Mouse (Mus musculus) heart, embryonic 13.5 days (tissue): Measurements from ENCODE around the gene Erh. TPM values are rescaled to one million over a fixed set of nuclear protein-coding genes. Genes with fewer than 3 reads are reported as not detected.

Source experiments
- ATAC-seq: fragments of 200-750 bp; cut with Nextera tagmentation; 2 replicates; pipeline ENCODE4 v1.8.0; 2017; ENCODE audit warnings: moderate TSS enrichment; ENCODE audit not compliant: insufficient number of reproducible peaks, low FRiP score, low TSS enrichment; ENCODE audit errors: extremely low read depth
- H3K27ac ChIP-seq: fragments of 300-500 bp; sonication (generic); replicated peaks from 2 replicates; pipeline ENCODE4 v1.5.1; 2015; ENCODE audit warnings: moderate library complexity, mild to moderate bottlenecking, inconsistent platforms
- H3K27me3 ChIP-seq: fragments of 300-500 bp; sonication (generic); replicated peaks from 2 replicates; pipeline ENCODE4 v1.6.1; 2015; ENCODE audit warnings: mild to moderate bottlenecking, inconsistent platforms
- H3K36me3 ChIP-seq: fragments of 300-500 bp; sonication (generic); 2 replicates; pipeline ENCODE4 v1.6.1; 2015; ENCODE audit warnings: mild to moderate bottlenecking, inconsistent platforms
- H3K4me1 ChIP-seq: fragments of 300-500 bp; sonication (generic); 2 replicates; pipeline ENCODE4 v1.6.1; 2015; ENCODE audit warnings: inconsistent platforms
- H3K4me2 ChIP-seq: fragments of 300-500 bp; sonication (generic); 2 replicates; pipeline ENCODE4 v1.6.1; 2015; ENCODE audit warnings: inconsistent platforms, mild to moderate bottlenecking, moderate library complexity
- H3K4me3 ChIP-seq: fragments of 300-500 bp; sonication (generic); 2 replicates; pipeline ENCODE4 v1.5.1; 2015; ENCODE audit warnings: moderate library complexity, mild to moderate bottlenecking, inconsistent platforms
- H3K9ac ChIP-seq: fragments of 300-500 bp; sonication (generic); 2 replicates; pipeline ENCODE4 v1.6.1; 2015; ENCODE audit warnings: inconsistent platforms, mild to moderate bottlenecking, moderate library complexity
- H3K9me3 ChIP-seq: fragments of 300-500 bp; sonication (generic); 2 replicates; pipeline ENCODE4 v1.6.1; 2016; ENCODE audit warnings: inconsistent platforms
- WGBS: fragments of 180-500 bp; shearing (Covaris S2); methylation state at CpG from one replicate; pipeline ENCODE4 v1.1.7; 2015; ENCODE audit warnings: mixed read lengths; 5-methylcytosine and 5-hydroxymethylcytosine counted together
- polyA plus RNA-seq: library from polyadenylated mRNA; unstranded; fragments of >200 nt; fragmentation: Nextera tagmentation; extraction: Ambion mirVana; gene quantifications from 2 replicates; pipeline ENCODE4 v1.2.1, GENCODE M21; 2015

The Erh gene
- polyA plus RNA-seq, 1 experiment from 2014 or later: 165 TPM

GRCm38 (mm10) chr12:80663935-80664334 is 19.8 kb upstream of the Erh start:
- no peak for ATAC-seq
- 80% methylated on average over 2 of the region's 2 CpGs for WGBS
- Histone ChIP-seq H3K4me2 (no peak overlapping the region), H3K27ac (no peak overlapping the region), H3K9me3 (no peaks in the 10 kb centered on the region), H3K9ac (no peak overlapping the region), H3K4me1 (peaks cover 8% of the 10 kb centered on the region), H3K36me3 (peaks cover 52% of the 10 kb centered on the region), H3K27me3 (no peaks in the 10 kb centered on the region), H3K4me3 (no peak overlapping the region)

DNA sequence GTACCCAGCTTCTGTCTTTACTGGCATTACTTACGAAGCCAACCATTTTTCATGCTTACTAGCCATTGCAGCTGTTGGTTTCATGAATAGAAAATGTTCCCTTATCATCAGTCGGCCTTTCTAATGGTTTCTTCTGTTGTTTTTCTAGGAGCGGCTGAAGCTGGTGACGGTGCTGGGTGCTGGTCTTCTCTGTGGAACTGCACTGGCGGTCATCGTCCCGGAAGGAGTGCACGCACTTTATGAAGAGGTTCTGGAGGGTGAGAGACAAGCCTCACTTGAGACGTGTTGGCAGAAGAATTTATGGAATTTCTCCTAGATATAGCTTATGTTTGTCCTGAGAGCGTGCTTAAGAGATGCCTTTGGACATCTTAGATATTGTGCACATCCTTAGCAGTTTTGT is 18.2 kb upstream of the Erh start:
- Histone ChIP-seq H3K27me3 (no peaks in the 10 kb centered on the region), H3K4me1 (peaks cover 8% of the 10 kb centered on the region), H3K27ac (no peak overlapping the region), H3K4me2 (no peak overlapping the region), H3K4me3 (no peak overlapping the region), H3K9ac (no peak overlapping the region), H3K9me3 (no peaks in the 10 kb centered on the region), H3K36me3 (peaks cover 37% of the 10 kb centered on the region)
- WGBS: 54% methylated on average over 10 of the region's 10 CpGs
- ATAC-seq: no peak

GRCm38 (mm10) chr12:80658661-80659060 is 14.5 kb upstream of the Erh start:
- Histone ChIP-seq H3K4me1 (peaks cover 15% of the 10 kb centered on the region), H3K36me3 (peaks cover 19% of the 10 kb centered on the region), H3K9ac (no peak overlapping the region), H3K4me3 (no peak overlapping the region), H3K27me3 (no peaks in the 10 kb centered on the region), H3K9me3 (no peaks in the 10 kb centered on the region), H3K27ac (no peak overlapping the region), H3K4me2 (no peak overlapping the region)
- no peak for ATAC-seq
- WGBS: 78% methylated on average over 6 of the region's 6 CpGs

GRCm38 (mm10) chr12:80654659-80655025 is 10.5 kb upstream of the Erh start:
- no peak overlapping the region for H3K4me2 ChIP-seq
- H3K4me1 ChIP-seq: peaks cover 7% of the 10 kb centered on the region
- no peak overlapping the region for H3K27ac ChIP-seq
- ATAC-seq: no peak
- H3K4me3 ChIP-seq: no peak overlapping the region
- peaks cover 9% of the 10 kb centered on the region; the same call in 1 of the 2 replicates for H3K36me3 ChIP-seq
- no peak overlapping the region for H3K9ac ChIP-seq
- no peaks in the 10 kb centered on the region for H3K9me3 ChIP-seq
- 90% methylated on average over 3 of the region's 3 CpGs for WGBS
- no peaks in the 10 kb centered on the region for H3K27me3 ChIP-seq

DNA sequence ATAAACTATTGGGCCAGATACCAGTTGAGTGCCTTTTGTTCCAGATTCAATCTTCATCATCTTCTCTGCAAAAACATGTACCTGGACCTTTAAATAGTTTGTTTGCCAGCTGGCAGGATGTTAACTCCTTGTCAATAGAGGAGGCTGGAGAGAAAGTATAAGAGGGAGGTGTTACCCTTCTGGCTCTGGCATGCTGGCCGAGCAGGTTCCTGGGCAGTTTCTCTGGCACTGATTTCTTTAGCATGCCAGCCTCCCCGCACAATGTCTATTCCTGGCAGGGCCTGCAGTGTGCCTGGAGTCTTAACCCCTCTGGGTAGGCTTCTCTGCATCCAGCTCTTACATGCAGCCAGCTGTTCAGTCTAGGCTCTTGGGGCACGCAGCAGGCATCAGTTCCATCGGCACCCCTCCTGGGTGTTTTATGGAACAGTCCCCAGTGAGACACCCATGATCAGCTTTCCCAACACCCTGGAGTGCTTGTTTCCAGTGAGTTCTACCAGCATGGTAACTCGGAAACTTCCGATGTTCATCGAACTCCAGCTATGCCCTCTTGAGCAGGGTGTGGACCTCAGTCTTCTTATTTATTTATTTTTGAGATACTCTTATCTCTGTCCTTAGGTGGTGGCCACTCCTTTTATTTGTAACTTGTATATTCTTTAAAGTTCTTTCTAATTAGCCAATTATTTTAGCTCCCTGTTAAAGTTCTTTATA is 10.0 kb upstream of the Erh start:
- 78% methylated on average over 7 of the region's 7 CpGs for WGBS
- ATAC-seq: no peak
- H3K36me3 ChIP-seq: peaks cover 12% of the 10 kb centered on the region

DNA sequence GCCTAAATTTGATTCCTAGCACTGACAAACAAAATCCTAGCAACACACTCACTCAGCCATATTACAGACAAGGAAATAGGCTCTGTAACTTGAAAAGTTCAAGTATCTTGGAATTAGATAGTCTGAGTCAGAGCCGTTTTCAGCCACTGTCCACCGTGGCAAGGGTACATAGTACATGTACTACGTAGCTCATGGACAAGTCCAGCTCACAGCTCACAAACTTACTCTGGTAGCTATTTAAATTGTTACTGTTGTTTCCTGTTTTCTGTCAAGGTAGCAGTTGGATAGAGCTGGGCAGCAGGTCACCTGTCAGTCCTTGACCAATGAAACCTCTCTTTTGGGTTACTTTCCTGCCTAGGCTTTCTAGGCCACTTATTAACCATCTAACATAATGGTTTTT is 2.2 kb upstream of the Erh start:
- no peak overlapping the region for H3K4me3 ChIP-seq
- H3K4me2 ChIP-seq: peak overlapping the region; percentile 95
- 83% methylated on average over 3 of the region's 3 CpGs for WGBS
- H3K9me3 ChIP-seq: no peaks in the 10 kb centered on the region
- H3K9ac ChIP-seq: no peak overlapping the region; the same call in 1 of the 2 replicates
- peaks cover 28% of the 10 kb centered on the region for H3K36me3 ChIP-seq
- H3K27ac ChIP-seq: no peak overlapping the region
- peaks cover 36% of the 10 kb centered on the region for H3K4me1 ChIP-seq
- H3K27me3 ChIP-seq: no peaks in the 10 kb centered on the region
- no peak for ATAC-seq

More for the DNA sequence above, 10.0 kb upstream of the Erh start:
- Histone ChIP-seq H3K9me3 (no peaks in the 10 kb centered on the region), H3K27me3 (no peaks in the 10 kb centered on the region), H3K4me2 (no peak overlapping the region), H3K4me1 (peaks cover 7% of the 10 kb centered on the region), H3K9ac (no peak overlapping the region; the same call in 1 of the 2 replicates), H3K27ac (no peak overlapping the region), H3K4me3 (no peak overlapping the region)

DNA sequence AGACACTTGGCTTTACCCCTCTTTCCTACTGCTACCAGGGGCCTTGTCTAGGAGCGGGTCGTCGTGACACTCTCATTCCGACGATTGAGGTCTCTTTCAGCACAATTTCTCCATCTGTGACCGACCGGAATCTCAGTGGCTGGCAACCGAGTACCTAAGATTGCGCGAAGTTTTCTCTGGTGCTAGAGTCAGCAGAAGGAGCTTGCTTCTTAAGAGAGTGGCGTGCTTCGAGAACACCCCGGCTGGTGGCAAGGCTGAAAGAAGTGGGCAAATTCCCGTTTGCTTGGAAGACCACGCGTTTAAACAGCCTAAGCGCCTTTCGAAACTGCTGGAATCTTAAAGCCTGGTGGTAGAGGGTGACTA is 346 bp upstream of the Erh start:
- WGBS: 8% methylated on average over 18 of the region's 18 CpGs
- Histone ChIP-seq H3K9me3 (no peaks in the 10 kb centered on the region), H3K9ac (peak overlapping the region; percentile 99), H3K27ac (0 out of 2 replicates have a peak overlapping the region, but pooled peaks have one; percentile 92), H3K36me3 (peaks cover 40% of the 10 kb centered on the region), H3K4me3 (peak overlapping the region; percentile 99), H3K4me1 (peaks cover 36% of the 10 kb centered on the region), H3K4me2 (peak overlapping the region; percentile 95), H3K27me3 (no peaks in the 10 kb centered on the region)
- peak; percentile 21; the same call in 1 of the 2 replicates for ATAC-seq

DNA sequence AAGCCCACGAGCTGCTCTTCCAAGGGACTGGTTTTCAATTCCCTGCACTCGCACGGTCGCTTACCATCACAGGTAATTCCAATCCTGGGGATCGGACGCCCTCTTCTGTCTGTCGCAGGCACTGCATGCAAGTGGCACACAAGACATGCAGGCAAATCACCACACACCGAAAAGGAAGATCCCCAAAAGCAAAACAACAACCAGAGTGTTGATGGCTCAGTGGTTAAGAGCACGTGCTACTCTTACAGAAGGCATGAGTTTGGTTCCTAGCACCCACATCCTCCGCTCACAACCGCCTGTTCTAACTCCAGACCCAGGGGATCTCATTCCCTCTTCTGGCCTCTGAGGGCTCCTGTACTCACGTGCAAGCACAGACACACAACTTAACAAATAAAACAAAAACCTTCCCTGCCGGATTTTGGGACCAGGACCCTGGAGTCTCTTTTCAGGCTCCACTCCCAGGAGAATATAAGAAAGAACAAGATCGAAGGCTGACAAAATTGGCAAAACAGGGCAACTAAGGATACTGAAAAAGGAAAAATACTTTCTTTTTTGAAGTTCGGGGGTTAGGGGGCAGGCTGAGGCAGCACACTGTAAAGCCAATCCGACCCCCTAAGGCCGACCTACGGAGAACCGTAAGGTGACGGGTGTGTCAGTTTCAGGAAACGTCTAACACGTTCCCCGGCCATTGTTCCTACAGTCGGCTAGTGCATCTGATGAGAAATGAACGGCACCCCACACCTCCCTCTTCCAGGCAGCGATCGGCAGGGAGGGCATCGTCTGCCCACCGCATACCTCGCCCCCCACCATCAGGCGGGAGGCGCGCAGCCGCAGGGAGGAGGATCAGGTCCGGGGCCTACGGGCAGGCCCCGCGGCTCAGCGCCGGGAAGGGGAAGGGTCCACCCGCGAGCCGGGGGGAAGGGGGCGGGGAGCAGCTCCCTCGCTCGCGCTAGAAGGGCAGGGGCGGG is 1.1 kb downstream of the Erh start:
- peaks cover 42% of the 10 kb centered on the region for H3K36me3 ChIP-seq
- H3K9me3 ChIP-seq: no peaks in the 10 kb centered on the region
- H3K9ac ChIP-seq: peak overlapping the region; percentile 99
- WGBS: 3% methylated on average over 47 of the region's 48 CpGs
- H3K4me2 ChIP-seq: peak overlapping the region; percentile 95
- peak overlapping the region; percentile 99 for H3K4me3 ChIP-seq
- peaks cover 36% of the 10 kb centered on the region for H3K4me1 ChIP-seq
- peak; percentile 61 for ATAC-seq
- H3K27me3 ChIP-seq: no peaks in the 10 kb centered on the region
- H3K27ac ChIP-seq: peak overlapping the region; percentile 92

DNA sequence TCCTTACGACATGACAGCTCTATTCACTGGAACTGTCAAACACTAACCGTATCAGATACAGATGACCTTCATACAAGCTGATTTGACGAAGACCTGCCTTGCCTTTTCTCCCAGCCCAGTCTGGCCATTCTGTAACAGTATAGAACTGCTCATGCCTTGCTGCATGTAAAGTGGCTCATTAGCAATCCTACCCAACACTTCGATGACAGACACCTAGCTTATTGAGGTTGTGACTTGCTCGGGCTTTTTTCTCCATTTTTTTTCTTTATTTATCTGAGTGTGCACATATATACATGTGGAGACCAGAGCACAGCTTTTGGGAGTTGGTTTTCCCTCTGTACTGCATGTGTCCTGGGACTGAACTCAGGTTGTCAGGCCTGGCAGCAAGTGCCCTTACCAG is 12.4 kb downstream of the Erh start:
- Histone ChIP-seq H3K27ac (no peak overlapping the region), H3K9ac (no peak overlapping the region), H3K36me3 (peaks cover 57% of the 10 kb centered on the region), H3K27me3 (no peaks in the 10 kb centered on the region), H3K4me2 (no peak overlapping the region), H3K4me1 (no peaks in the 10 kb centered on the region), H3K4me3 (no peak overlapping the region), H3K9me3 (no peaks in the 10 kb centered on the region)
- no peak for ATAC-seq
- 70% methylated on average over 5 of the region's 5 CpGs for WGBS

- H3K27me3 ChIP-seq: no peaks in the 10 kb centered on the region
- H3K4me2 ChIP-seq: no peak overlapping the region
- ATAC-seq: no peak
- H3K27ac ChIP-seq: no peak overlapping the region
- H3K9ac ChIP-seq: no peak overlapping the region
- H3K4me1 ChIP-seq: peaks cover 8% of the 10 kb centered on the region
- H3K36me3 ChIP-seq: no peaks in the 10 kb centered on the region
- 70% methylated on average over 5 of the region's 5 CpGs for WGBS
- H3K4me3 ChIP-seq: no peak overlapping the region
- no peaks in the 10 kb centered on the region for H3K9me3 ChIP-seq
Observed at GRCm38 (mm10) chr12:80620501-80620900, 23.6 kb downstream of the Erh start.

DNA sequence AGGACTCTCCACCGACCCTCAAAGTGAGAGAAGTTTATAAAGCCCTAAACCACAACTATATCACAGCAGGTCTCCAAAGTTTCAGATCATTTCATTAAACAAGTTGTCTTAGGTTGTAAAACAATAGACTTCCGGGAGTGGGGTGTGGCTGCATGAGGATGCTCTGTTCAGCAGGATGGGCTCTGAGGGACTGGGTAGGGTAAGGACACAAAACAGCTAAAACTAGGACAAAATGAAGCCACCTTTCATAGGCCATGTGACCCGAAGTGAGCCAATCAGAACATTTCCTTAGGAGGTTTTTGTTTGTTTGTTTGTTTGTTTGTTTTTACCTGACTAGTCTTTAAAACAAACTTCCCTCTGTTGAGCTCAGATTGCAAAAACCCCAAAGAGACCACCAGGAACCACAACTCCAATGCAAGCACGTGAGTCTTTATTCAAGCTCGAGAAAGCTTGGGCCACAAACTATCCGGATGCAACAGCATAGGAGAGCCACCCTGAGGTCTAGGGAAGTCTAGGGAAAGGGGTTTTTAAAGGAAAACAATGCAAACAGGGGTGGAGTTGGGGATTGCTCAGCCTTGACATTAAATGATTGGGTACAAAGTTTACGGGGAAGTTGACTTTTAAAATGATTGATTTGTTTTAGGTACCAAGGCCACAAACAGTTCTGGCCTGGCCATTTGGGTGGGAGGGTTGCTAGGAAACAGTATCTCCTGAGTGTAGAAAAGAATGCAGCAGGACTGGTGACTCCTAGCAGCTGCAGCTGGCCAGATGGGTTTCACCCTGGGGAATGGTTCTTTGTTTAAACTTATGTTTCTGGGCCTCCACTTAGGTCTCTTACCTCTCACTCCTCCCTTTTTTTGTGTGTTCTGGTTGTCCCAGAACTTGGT is 28.5 kb downstream of the Erh start:
- Histone ChIP-seq H3K4me1 (peaks cover 11% of the 10 kb centered on the region), H3K36me3 (no peaks in the 10 kb centered on the region), H3K4me3 (no peak overlapping the region), H3K27ac (no peak overlapping the region), H3K27me3 (no peaks in the 10 kb centered on the region), H3K9ac (no peak overlapping the region), H3K9me3 (no peaks in the 10 kb centered on the region), H3K4me2 (no peak overlapping the region)
- no peak for ATAC-seq
- 52% methylated on average over 7 of the region's 7 CpGs for WGBS
